Mouse (Mus musculus) right cerebral cortex, postnatal 36 days (tissue): ENCODE results near the gene Gps1.
"Not testable (repeated sequence)": the region's sequence is repeated elsewhere in the genome, so short reads cannot be mapped to it uniquely, and the experiment has no call there.

ENCODE experiments used
- DNase-seq, 2 experiments: peaks; one replicate each; pipeline ENCODE4 v3.0.0; 2022; ENCODE audit warnings: low spot score in 2 of 2, mixed read lengths in 1 of 2

Gps1 gene

GRCm38 (mm10) chr11:120784064-120784791, at the start of gene Gps1, which contains the start of gene Rfng:
TSS of gene Gps1 (plus strand) at chr11:120784272.
TSS of gene Rfng (minus strand) at chr11:120784207.
- peak; percentile 63 to 75 for DNase-seq

GRCm38 (mm10) chr11:120736424-120736823, 47.6 kb upstream of the Gps1 start:
- no peak for DNase-seq

GRCm38 (mm10) chr11:120740981-120741380, 43.1 kb upstream of the Gps1 start:
- no peak for DNase-seq

- DNase-seq, result no peak
Measured at GRCm38 (mm10) chr11:120744121-120744701, 39.9 kb upstream of the Gps1 start.

- DNase-seq, result no peak
Measured at GRCm38 (mm10) chr11:120747974-120748373, 36.1 kb upstream of the Gps1 start.

- no peak for DNase-seq
Measured at GRCm38 (mm10) chr11:120749430-120749829, 34.6 kb upstream of the Gps1 start.

- no peak for DNase-seq
Measured at GRCm38 (mm10) chr11:120751606-120752005, 32.5 kb upstream of the Gps1 start.

GRCm38 (mm10) chr11:120760236-120760635, 23.8 kb upstream of the Gps1 start:
- DNase-seq, result no peak

GRCm38 (mm10) chr11:120761811-120762671, 22.0 kb upstream of the Gps1 start:
- no peak for DNase-seq

- DNase-seq, result not testable (repeated sequence)
Measured at GRCm38 (mm10) chr11:120762672-120763041, 21.4 kb upstream of the Gps1 start, which contains the start of gene Hmga1b. TSS of gene Hmga1b (plus strand) at chr11:120762794.

- not testable (repeated sequence) for DNase-seq
Measured at GRCm38 (mm10) chr11:120763121-120763999, 20.7 kb upstream of the Gps1 start.

GRCm38 (mm10) chr11:120767023-120767422, 17.0 kb upstream of the Gps1 start:
- not testable (repeated sequence) for DNase-seq

- DNase-seq, result no peak
Measured at GRCm38 (mm10) chr11:120768206-120768605, 15.9 kb upstream of the Gps1 start.

GRCm38 (mm10) chr11:120772749-120773148, 11.3 kb upstream of the Gps1 start:
- no peak for DNase-seq

GRCm38 (mm10) chr11:120773463-120774190, 10.4 kb upstream of the Gps1 start:
- no peak for DNase-seq

- peak; percentile 85 for DNase-seq
Measured at GRCm38 (mm10) chr11:120775774-120776469, 8.2 kb upstream of the Gps1 start.

- no peak for DNase-seq
Measured at GRCm38 (mm10) chr11:120777123-120777522, 6.9 kb upstream of the Gps1 start.

- DNase-seq, result no peak
Measured at GRCm38 (mm10) chr11:120779876-120780275, 4.2 kb upstream of the Gps1 start.

GRCm38 (mm10) chr11:120781361-120781760, 2.7 kb upstream of the Gps1 start:
- not testable (repeated sequence) for DNase-seq
